Mouse (Mus musculus) CD4-positive helper T cell, adult 2 months (primary cell): ENCODE results near the gene Agpat1.
A peak's percentile ranks its signal among the peaks of the same experiment; 100 is the strongest.

Experiments
- DNase-seq: peaks from one replicate; pipeline ENCODE4 v3.0.0-alpha.2; 2012; ENCODE audit warnings: low read depth, missing footprints, low spot score

Gene Agpat1

DNA sequence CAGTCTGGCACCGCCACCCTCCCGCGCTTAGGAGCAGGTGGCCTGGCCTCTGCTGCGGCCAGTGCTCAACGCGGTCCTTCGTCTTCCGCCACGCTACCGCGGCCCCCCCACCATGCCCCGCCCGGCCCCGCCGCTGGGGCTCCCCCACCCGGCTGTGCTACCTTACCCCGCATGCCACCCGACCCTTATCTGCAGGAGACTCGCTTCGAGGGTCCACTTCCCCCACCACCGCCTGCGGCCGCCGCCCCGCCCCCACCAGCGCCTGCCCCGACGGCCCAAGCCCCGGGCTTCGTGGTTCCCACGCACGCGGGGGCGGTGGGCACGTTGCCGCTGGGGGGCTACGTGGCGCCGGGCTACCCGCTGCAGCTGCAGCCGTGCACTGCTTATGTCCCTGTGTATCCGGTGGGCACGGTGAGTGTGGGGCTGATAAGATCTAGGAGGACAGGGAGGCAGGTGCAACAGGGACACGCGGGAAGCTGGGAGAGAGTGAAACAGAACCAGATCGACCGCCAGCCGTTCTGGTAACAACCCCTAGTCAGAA, 26.8 kb downstream of the Agpat1 start:
- peak; percentile 39 for DNase-seq

DNA sequence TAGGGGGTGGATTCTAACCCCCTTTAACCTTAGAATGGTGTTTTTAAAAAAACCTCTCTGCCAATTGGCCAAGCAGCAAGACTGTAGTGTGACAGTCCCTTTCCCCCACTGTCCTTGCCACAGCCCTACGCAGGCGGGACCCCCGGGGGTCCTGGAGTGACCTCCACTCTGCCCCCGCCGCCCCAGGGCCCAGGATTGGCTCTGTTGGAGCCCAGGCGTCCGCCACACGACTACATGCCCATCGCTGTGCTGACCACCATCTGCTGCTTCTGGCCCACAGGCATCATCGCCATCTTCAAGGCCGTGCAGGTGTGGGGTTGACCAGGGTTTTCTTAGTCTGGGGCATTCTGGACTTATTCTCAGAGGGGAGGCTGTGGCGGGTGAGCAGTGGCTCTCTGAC, 27.6 kb downstream of the Agpat1 start:
- DNase-seq, result no peak

DNA sequence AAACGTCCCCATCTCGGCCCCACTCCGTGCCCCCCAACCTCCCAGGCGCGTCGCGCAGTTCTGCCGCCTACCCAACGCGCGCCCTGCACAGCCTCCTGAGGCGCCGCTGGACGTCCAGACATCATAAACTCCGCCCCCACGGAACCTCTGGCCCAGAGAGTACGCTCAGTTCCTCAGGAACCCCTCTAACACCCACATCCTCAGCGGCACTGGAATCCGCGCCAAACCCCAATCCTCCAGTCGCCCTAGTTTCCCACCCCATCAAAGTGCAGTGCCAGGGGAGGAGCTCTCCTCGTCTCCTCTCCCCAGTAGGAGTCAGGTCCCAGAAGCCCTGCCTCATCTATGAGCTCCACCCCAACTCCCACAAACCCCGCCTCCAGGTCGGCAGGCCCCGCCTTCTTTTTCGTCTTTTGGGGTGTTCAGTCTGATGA, 28.2 kb downstream of the Agpat1 start:
- peak; percentile 75 for DNase-seq

DNA sequence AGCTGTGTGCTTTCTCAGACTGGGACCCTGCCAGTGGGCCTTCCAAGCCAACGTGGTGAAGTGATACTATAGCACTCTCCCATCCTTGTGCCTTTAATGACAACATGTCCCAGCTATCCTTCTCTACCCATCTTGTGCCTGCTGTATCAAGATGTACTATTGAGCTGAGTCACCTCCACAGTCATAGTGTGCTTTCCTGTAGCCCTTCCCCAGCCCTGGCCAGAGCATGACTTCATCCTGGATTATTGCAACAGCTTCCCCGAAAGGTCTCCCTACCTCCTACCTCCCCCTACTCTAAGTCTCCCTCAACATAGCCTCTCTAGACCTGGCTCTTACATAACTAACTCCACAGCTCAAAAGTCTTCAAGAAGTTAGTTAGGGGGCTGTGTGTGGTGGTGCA, 31.6 kb downstream of the Agpat1 start:
- DNase-seq, result no peak

DNA sequence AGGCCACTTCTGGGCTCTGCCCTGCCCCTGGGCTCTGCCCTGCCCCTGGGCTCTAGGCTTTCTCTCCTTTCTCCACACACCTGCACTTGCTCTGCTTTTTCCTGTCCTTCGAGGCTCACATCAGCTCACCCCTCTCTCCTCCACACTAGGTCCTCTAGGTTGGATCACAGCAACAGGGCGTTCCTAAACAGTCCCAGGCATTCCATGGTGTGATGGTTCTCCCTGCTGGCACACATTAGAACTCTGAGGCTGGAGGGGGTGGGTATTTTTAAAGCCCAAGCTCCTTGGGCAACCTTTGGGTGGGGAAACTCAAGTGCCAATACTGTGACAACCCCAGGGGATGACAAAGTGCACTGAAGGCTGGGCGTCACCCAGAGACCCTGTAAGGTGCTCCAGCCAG, 33.4 kb downstream of the Agpat1 start:
- DNase-seq, result no peak

DNA sequence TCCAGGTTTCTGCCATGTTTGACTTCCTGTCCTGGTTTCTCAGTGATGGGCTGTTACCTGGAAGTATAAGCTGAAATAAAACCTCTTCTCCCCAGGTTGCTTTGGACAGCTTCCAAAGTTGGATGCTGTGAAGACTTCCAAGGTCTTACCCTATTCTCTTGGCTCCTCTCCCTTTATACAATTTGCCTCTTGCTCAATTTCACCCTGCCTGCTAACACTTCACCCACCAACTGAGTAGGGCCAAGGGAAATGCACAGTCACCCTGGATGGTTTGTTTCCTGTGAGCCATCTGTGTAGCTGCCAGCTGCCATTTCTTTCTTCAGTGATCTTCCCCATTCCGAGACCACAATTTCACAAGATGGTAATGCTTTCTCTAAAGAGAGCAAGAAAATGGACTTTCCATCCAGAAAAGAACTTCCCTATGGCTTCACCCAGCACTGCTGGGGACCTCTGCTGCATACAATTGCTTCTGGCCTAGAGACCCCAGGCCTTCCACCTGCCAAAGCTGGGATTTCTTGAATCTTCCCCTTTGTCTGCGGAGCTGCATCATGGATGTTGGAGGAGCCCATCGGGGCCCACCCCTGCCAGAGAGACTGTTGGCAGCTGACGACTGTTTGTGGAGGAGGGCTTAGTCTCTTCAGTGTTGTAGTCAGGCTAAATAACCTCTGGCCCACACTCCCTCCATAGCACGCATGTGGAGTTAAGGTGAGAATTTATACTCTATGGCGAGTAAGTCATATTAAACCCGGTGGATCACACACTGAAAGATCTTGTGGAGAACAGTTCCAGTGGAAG, 35.6 kb downstream of the Agpat1 start:
- DNase-seq, result no peak

DNA sequence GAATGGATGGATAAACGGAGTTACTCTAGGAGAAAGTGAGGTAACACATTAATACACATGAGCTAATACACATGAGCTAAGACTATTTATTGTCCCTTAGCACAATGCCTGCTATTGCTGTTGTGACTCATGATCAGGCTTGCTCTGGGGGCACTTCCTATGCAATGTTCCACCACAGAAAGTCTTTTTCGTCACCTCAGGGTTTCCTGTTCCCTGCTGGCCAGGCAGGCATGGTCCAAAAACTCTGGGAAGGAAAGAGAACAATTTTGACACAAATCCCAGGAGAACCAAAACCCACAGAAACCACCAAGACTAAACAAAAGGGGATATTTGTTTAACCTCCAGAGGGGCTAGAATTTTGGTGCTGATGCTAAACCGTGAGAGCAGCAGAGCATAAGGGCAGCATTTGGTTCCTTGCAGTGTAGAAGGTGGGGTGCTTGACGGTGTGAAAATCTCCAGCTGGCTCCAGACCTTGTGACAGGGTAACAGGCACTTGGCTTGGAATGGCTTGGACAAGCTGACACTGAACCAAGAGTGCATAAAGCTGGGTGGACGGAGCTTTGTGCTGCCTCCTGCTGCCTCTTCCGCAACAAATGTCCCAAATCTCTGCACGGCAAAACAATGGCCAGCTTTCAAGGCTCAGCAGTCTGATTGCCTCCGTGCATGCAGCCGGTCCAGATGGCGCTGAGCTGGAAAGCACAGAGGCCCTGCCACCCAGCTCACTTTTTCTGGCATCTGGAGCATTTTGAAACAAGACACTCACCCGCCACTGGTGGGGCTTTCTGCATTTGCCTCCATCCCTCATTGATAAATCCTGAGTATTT, 36.9 kb downstream of the Agpat1 start:
- DNase-seq, result no peak

DNA sequence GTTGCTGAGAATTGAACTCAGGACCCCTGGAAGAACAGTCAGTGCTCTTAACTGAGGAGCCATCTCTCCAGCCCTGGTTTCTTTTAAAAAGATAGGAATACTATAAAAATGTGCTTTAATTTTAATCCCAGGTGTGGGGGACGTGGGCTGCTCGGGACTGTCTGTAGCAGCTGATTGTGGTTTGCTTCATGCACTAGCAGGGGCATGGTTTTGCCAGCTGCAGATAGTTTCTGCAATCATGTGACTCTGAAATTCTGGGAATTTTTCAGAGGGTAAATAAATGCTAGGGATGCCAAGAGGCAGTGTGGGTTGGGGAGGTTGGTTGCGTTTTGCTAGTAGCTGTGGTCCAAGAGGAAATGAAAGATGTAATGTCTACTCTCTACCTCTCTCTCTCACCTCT, 37.9 kb downstream of the Agpat1 start:
- no peak for DNase-seq

DNA sequence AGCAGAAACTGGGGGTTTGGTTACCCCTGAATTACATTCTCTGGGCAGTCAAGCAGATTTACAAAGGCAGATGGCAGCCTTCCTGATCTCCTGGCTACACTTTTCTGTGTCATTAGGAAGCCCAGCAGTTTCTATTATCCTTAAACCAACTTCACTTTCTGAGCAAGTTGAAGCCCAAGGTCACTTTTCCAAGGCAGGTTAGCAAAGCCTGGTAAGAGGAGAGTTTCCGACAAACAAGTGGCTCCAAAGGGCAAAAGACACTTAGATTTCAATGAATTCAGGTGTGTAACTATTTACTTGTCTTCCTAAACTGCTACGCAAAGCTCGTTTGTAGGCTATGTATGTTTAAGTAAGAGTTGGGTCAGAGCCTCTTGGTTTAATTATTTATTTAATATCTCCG, 39.3 kb downstream of the Agpat1 start:
- no peak for DNase-seq

DNA sequence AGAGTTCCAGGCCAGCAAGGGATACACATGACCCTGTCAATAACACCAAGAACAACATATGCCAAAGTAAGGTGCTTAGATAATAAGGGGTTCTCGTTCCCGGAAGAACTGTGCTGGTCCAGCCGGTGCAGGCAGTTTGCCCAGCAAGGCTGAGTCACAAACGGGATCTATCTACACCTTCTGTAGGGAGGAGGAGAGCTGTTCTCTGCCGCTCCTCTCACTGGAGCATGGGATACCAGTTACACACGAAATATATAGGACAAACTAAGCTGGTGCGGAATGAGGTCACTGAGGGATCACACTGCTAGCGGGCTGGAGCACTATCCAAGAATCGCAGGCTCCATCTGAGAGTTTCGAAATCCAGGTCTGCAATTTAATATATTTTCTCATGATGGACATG, 39.9 kb downstream of the Agpat1 start:
- no peak for DNase-seq

DNA sequence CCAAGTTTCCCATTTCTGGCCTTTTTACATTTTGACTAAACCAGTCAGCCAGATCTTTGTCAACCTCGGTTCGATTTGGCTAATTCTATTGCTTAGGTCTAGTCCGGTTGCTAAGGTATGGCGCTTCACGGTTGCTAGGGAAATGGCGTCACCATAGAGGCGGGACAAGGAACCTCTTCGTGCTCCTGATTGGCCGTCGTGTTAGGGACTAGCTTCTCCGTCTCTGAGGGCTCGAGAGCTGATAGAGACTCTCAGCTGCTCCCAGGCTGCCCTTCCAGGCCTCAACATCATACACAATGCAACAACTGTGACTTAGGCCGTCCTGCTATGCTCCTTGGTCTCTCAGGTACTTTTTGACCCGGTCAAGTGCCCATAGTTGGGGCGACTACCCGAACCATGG, 40.5 kb downstream of the Agpat1 start, which contains the start of gene Fkbpl:
Gene Fkbpl (plus strand): TSS at position 157 of the 400 bp plus-strand sequence.
- DNase-seq, result peak; percentile 96

DNA sequence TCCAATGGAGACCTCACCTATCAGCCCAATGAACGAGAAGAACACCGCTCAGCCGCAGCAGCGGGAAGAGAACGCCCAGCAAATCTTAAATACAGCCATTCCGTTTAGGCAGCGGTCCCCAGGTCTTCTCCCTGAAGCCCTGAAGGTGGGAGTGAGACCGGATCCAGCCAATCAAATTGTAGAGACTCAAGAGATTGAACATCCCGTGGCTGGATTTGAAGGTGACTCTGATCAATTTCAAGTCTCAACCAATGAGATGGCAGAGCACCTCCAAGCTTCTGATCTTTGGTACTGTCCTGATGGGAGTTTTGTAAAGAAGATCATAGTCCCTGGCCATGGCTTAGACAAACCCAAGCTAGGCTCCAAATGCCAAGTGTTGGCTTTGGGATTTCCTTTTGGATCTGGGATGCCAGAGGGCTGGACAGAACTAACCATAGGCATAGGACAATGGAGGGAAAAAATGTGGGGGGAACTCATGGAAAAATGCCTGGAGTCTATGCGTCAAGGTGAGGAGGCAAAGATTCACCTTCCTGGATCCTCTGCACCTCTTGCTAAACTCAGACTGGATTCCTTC, 41.3 kb downstream of the Agpat1 start:
- no peak for DNase-seq

DNA sequence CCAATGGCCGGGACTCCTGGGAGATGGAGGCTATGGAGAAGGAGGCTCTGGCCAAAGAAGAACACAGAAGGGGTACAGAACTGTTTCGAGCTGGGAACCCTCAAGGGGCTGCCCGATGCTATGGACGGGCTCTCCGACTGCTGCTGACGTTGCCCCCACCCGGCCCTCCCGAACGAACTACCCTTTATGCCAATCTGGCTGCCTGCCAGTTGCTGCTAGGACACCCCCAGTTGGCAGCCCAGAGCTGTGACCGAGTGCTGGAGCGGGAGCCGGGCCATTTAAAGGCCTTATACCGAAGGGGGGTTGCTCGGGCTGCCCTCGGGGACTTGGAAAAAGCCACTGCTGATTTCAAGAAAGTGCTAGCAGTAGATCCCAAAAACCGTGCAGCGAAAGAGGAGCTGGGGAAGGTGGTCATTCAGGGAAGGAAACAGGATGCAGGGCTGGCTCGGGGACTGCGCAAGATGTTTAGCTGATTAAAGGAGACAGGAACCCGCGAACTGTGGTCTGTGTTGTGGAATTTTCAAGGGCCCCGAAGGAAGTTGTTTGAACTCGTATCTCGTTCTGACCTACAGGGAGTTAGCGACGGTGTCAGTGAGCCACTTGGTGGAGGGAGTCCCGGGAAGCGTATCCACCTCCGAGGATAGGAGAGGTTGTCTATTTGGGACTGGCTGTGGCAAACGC, 41.9 kb downstream of the Agpat1 start:
- DNase-seq, result no peak

DNA sequence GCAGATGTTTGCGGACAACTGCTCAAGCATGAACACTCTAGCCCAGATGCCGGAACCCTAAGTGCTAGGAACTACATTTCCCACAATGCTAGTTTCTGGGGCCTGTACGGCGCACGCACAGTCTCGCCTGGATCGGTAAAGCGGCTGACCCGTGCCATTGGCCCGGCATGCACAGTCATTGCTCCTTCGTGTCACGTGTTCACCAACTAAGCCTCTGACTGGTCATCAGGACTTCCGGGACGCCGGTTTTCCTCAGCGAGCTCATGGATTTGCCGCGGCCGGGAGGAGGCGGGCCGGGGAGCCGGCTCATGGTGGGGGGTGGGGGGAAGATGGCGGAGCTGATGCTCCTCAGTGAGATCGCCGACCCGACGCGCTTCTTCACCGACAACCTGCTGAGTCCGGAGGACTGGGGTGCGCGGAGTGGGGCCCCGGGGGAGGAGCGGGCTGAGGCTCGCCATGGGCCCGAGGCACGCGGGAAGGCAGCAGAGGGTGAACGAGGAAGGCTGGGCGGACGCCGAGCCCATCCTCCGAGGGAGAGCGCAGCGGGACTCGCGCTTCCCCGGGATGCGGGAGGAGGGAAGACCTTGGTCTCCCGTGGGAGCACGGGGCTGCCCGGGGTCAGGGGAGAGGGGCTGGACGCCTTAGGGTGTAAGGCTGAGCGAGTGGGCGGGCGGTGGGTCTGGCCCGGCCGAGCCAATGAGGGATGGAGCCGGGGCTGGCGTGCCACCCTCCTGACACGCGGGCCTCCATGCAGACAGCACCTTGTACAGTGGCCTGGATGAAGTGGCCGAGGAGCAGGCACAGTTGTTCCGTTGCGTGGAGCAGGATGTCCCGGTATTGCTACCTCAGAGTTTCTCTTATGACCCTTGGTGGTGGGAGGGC, 43.1 kb downstream of the Agpat1 start, which contains the start of gene Atf6b:
Gene Atf6b (plus strand): TSS at position 241 of the 882 bp plus-strand sequence.
- DNase-seq, result peak; percentile 98

DNA sequence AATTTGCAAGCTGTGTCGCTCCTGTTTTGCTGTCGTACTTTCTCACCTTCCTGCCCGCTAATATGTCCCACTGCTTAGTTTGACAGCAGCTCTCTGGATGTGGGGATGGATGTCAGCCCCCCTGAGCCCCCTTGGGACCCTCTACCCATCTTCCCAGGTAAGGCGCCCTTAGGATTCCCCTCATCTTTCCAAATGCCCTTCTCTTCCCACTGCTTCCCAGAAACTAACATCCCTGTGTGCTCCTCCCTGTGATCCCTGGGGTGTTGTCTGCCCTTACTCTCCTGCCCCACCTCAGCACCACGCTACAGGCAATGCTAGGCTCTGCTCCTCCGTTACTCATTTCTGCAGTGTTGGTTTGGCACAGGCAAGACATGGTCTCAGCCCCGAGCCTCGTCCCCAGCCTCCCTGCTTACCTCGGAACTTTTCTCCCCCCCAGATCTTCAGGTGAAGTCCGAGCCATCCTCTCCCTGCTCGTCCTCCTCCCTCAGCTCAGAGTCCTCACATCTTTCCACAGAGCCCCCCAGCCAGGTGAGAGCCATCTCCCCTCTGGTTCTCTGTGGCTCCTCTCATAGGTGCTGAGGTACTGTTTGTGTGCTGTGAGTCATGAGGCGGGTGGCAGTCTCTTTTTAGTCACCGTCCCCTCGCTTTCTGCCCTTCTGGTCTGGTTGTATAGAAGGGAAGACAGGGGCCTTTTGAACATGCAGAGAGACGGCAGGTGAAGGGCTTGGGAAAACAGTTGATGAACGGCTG, 44.3 kb downstream of the Agpat1 start:
- DNase-seq, result no peak

DNA sequence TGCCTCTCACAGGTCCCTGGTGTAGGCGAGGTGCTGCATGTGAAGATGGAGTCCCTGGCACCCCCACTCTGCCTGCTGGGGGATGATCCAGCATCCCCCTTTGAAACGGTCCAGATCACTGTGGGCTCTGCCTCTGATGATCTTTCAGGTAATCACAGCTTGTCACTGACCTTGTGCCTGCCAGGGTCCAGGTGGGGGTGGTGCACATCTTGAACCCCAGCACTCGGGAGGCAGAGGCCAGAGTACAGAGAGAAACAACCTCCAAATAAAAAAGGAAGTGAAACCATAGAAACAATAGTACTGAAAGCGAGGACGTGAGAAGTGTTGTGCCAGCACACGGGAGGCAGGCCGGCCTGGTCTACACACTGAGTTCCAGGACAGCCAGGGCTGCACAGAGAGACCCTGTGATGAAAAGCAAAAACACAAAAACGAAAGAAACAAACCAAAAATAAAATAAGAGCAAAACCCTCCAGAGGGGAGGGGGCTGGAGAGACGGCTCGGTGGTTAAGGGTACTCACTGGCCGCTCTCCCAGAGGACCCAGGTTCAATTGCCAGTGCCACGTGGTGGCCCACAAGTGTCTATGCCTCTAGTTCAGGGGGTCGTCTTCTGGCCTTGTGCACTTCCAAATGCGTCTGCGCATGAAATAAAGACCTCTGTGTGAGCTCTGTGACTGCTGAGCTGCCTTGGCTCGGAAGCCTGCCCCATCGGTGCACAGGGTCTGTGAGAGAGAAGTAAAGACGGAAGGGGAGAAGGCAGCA, 45.2 kb downstream of the Agpat1 start:
- no peak for DNase-seq

DNA sequence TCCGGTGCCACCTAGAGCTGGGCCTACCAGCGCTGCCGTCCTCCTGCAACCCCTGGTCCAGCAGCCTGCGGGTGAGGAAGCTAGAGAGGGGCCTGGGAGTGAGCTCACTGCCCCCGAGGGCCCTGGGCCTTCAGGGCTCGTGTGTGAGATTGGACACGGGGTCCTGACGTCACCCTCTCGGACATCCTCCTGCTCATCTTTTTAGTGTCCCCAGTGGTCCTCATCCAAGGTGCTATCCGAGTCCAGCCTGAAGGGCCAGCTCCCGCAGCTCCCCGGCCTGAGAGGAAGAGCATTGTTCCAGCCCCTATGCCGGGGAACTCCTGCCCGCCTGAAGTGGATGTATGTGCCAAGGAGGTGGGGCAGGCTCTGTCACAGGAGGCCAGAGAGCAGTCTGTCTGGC, 46.7 kb downstream of the Agpat1 start:
- no peak for DNase-seq

DNA sequence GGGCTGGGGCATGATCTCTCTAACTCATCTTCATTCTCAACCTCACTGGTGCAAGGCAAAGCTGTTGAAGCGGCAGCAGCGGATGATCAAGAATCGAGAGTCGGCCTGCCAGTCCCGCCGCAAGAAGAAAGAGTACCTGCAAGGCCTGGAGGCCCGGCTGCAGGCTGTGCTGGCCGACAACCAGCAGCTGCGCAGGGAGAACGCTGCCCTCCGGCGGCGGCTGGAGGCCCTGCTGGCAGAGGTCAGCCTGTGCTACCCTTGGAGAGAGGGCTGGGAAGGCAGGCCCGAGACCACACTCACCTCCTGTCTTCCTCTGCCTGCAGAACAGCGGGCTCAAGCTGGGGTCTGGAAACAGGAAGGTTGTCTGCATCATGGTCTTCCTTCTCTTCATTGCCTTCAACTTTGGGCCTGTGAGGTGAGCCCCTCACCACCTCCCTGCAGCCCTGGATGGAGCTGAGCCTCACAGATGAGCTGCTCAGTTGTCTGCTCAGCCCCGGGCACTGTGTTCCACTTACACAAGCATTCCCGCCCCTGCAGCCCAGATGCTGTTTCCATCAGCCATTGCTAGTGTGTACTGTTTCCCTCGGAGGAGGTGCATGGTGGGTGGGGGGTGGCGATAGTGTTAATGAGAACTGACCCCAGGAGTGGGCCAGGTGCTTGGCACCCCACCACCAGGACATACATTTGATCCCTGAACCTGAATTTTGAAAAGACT, 47.6 kb downstream of the Agpat1 start:
- peak; percentile 32 for DNase-seq
